Mouse (Mus musculus): ENCODE results near the gene Sod2. TPM values are rescaled to one million over a fixed set of nuclear protein-coding genes. Genes with fewer than 3 reads are reported as not detected.
"Not testable (repeated sequence)": the region's sequence is repeated elsewhere in the genome, so short reads cannot be mapped to it uniquely, and the experiment has no call there.

Gene Sod2
- polyA plus RNA-seq, 1 experiment from 2014 or later: 120 TPM

GRCm38 (mm10) chr17:13004436-13004835 lies 2.2 kb upstream of the Sod2 start:
- not testable (repeated sequence) for H3K36me3 ChIP-seq (ENCODE audit: control insufficient read depth, insufficient read depth); H3K9me3 ChIP-seq (ENCODE audit: control insufficient read depth, low read length); H3K4me2 ChIP-seq (ENCODE audit: low read length); H3K4me3 ChIP-seq (replicated peaks; ENCODE audit: low read length); H3K27ac ChIP-seq (ENCODE audit: low read length); H3K27me3 ChIP-seq (replicated peaks; ENCODE audit: control insufficient read depth, insufficient read depth, low read length); H3K9ac ChIP-seq (replicated peaks; ENCODE audit: low read depth, low read length); ATAC-seq
- 86% methylated on average over 2 of the region's 2 CpGs for WGBS
- H3K4me1 ChIP-seq (replicated peaks; ENCODE audit: control insufficient read depth, insufficient read depth, low read length): peaks cover 14% of the 10 kb centered on the region

GRCm38 (mm10) chr17:13006984-13007383 lies 338 bp downstream of the Sod2 start:
- ATAC-seq: no peak
- Histone ChIP-seq H3K27ac (ENCODE audit: low read length) (no peak overlapping the region), H3K9me3 (ENCODE audit: control insufficient read depth, low read length) (no peaks in the 10 kb centered on the region), H3K4me1 (replicated peaks; ENCODE audit: control insufficient read depth, insufficient read depth, low read length) (peaks cover 15% of the 10 kb centered on the region), H3K4me3 (replicated peaks; ENCODE audit: low read length) (peak overlapping the region; percentile 91), H3K27me3 (replicated peaks; ENCODE audit: control insufficient read depth, insufficient read depth, low read length) (no peaks in the 10 kb centered on the region), H3K4me2 (ENCODE audit: low read length) (peak overlapping the region; percentile 63), H3K9ac (replicated peaks; ENCODE audit: low read depth, low read length) (no peak overlapping the region), H3K36me3 (ENCODE audit: control insufficient read depth, insufficient read depth) (peaks cover 1% of the 10 kb centered on the region)
- WGBS: 50% methylated on average over 5 of the region's 5 CpGs

- Histone ChIP-seq H3K4me3 (replicated peaks; ENCODE audit: low read length) (peak overlapping the region; percentile 91), H3K4me1 (replicated peaks; ENCODE audit: control insufficient read depth, insufficient read depth, low read length) (peaks cover 15% of the 10 kb centered on the region), H3K36me3 (ENCODE audit: control insufficient read depth, insufficient read depth) (peaks cover 4% of the 10 kb centered on the region), H3K27ac (ENCODE audit: low read length) (peak overlapping the region; percentile 73), H3K9ac (replicated peaks; ENCODE audit: low read depth, low read length) (peak overlapping the region; percentile 86), H3K9me3 (ENCODE audit: control insufficient read depth, low read length) (no peaks in the 10 kb centered on the region), H3K4me2 (ENCODE audit: low read length) (peak overlapping the region; percentile 63), H3K27me3 (replicated peaks; ENCODE audit: control insufficient read depth, insufficient read depth, low read length) (no peaks in the 10 kb centered on the region)
- ATAC-seq: peak; percentile 98
- under 1% methylated on average over 72 of the region's 76 CpGs for WGBS
Measured at GRCm38 (mm10) chr17:13007730-13008425, 1.2 kb downstream of the Sod2 start.

- peak overlapping the region; percentile 91 for H3K4me3 ChIP-seq (replicated peaks; ENCODE audit: low read length)
- H3K27me3 ChIP-seq (replicated peaks; ENCODE audit: control insufficient read depth, insufficient read depth, low read length): no peaks in the 10 kb centered on the region
- peaks cover 15% of the 10 kb centered on the region for H3K4me1 ChIP-seq (replicated peaks; ENCODE audit: control insufficient read depth, insufficient read depth, low read length)
- no peak for ATAC-seq
- H3K36me3 ChIP-seq (ENCODE audit: control insufficient read depth, insufficient read depth): peaks cover 8% of the 10 kb centered on the region
- H3K4me2 ChIP-seq (ENCODE audit: low read length): peak overlapping the region; percentile 63
- 2% methylated on average over 10 of the region's 10 CpGs for WGBS
- H3K27ac ChIP-seq (ENCODE audit: low read length): peak overlapping the region; percentile 73; the same call in 1 of the 2 replicates
- H3K9me3 ChIP-seq (ENCODE audit: control insufficient read depth, low read length): no peaks in the 10 kb centered on the region
- H3K9ac ChIP-seq (replicated peaks; ENCODE audit: low read depth, low read length): peak overlapping the region; percentile 86
Measured at GRCm38 (mm10) chr17:13008528-13008927, 1.9 kb downstream of the Sod2 start.

GRCm38 (mm10) chr17:13009887-13010286 lies 3.2 kb downstream of the Sod2 start:
- Histone ChIP-seq H3K27me3 (replicated peaks; ENCODE audit: control insufficient read depth, insufficient read depth, low read length) (no peaks in the 10 kb centered on the region), H3K4me3 (replicated peaks; ENCODE audit: low read length) (no peak overlapping the region), H3K36me3 (ENCODE audit: control insufficient read depth, insufficient read depth) (peaks cover 15% of the 10 kb centered on the region), H3K4me2 (ENCODE audit: low read length) (no peak overlapping the region), H3K27ac (ENCODE audit: low read length) (no peak overlapping the region), H3K9me3 (ENCODE audit: control insufficient read depth, low read length) (no peaks in the 10 kb centered on the region), H3K9ac (replicated peaks; ENCODE audit: low read depth, low read length) (no peak overlapping the region), H3K4me1 (replicated peaks; ENCODE audit: control insufficient read depth, insufficient read depth, low read length) (peaks cover 15% of the 10 kb centered on the region)
- ATAC-seq: no peak
- WGBS: 32% methylated on average over 3 of the region's 3 CpGs

- no peaks in the 10 kb centered on the region for H3K27me3 ChIP-seq (replicated peaks; ENCODE audit: control insufficient read depth, insufficient read depth, low read length)
- H3K4me2 ChIP-seq (ENCODE audit: low read length): no peak overlapping the region
- 68% methylated on average over 3 of the region's 3 CpGs for WGBS
- no peak overlapping the region for H3K4me3 ChIP-seq (replicated peaks; ENCODE audit: low read length)
- no peak overlapping the region for H3K27ac ChIP-seq (ENCODE audit: low read length)
- H3K9me3 ChIP-seq (ENCODE audit: control insufficient read depth, low read length): no peaks in the 10 kb centered on the region
- H3K4me1 ChIP-seq (replicated peaks; ENCODE audit: control insufficient read depth, insufficient read depth, low read length): peaks cover 11% of the 10 kb centered on the region
- no peak for ATAC-seq
- H3K9ac ChIP-seq (replicated peaks; ENCODE audit: low read depth, low read length): no peak overlapping the region
- H3K36me3 ChIP-seq (ENCODE audit: control insufficient read depth, insufficient read depth): peaks cover 24% of the 10 kb centered on the region
Measured at GRCm38 (mm10) chr17:13013316-13013715, 6.7 kb downstream of the Sod2 start.

GRCm38 (mm10) chr17:13036627-13037192 lies 30.1 kb downstream of the Sod2 start:
- not testable (repeated sequence) for ATAC-seq; H3K27ac ChIP-seq (ENCODE audit: low read length); H3K9me3 ChIP-seq (ENCODE audit: control insufficient read depth, low read length); H3K4me1 ChIP-seq (replicated peaks; ENCODE audit: control insufficient read depth, insufficient read depth, low read length); H3K36me3 ChIP-seq (ENCODE audit: control insufficient read depth, insufficient read depth); H3K4me3 ChIP-seq (replicated peaks; ENCODE audit: low read length); H3K4me2 ChIP-seq (ENCODE audit: low read length); H3K9ac ChIP-seq (replicated peaks; ENCODE audit: low read depth, low read length); H3K27me3 ChIP-seq (replicated peaks; ENCODE audit: control insufficient read depth, insufficient read depth, low read length)
- WGBS: 89% methylated on average over 4 of the region's 12 CpGs

GRCm38 (mm10) chr17:13043846-13044673 lies 37.4 kb downstream of the Sod2 start:
- H3K4me3 ChIP-seq (replicated peaks; ENCODE audit: low read length); H3K4me1 ChIP-seq (replicated peaks; ENCODE audit: control insufficient read depth, insufficient read depth, low read length); H3K36me3 ChIP-seq (ENCODE audit: control insufficient read depth, insufficient read depth); H3K9me3 ChIP-seq (ENCODE audit: control insufficient read depth, low read length); H3K27me3 ChIP-seq (replicated peaks; ENCODE audit: control insufficient read depth, insufficient read depth, low read length); H3K27ac ChIP-seq (ENCODE audit: low read length); H3K4me2 ChIP-seq (ENCODE audit: low read length); H3K9ac ChIP-seq (replicated peaks; ENCODE audit: low read depth, low read length): not testable (repeated sequence)
- ATAC-seq: peak; percentile 92
- 8% methylated on average over 3 of the region's 4 CpGs for WGBS

GRCm38 (mm10) chr17:13052124-13052813 lies 45.6 kb downstream of the Sod2 start, which contains the start of gene Gpr31b:
Gene Gpr31b (minus strand): TSS chr17:13052296.
- H3K9me3 ChIP-seq (ENCODE audit: control insufficient read depth, low read length); ATAC-seq; H3K27ac ChIP-seq (ENCODE audit: low read length); H3K4me2 ChIP-seq (ENCODE audit: low read length); H3K36me3 ChIP-seq (ENCODE audit: control insufficient read depth, insufficient read depth); H3K27me3 ChIP-seq (replicated peaks; ENCODE audit: control insufficient read depth, insufficient read depth, low read length); H3K4me3 ChIP-seq (replicated peaks; ENCODE audit: low read length); H3K9ac ChIP-seq (replicated peaks; ENCODE audit: low read depth, low read length); H3K4me1 ChIP-seq (replicated peaks; ENCODE audit: control insufficient read depth, insufficient read depth, low read length): not testable (repeated sequence)
- WGBS: no CpG with 5 or more reads among the region's 8 CpGs

All from forebrain, embryonic 16.5 days (tissue).